Mouse (Mus musculus): ENCODE data around the gene Vps33b. TPM values are rescaled to one million over a fixed set of nuclear protein-coding genes. Genes with fewer than 3 reads are reported as not detected.

Vps33b gene
- polyA plus RNA-seq, 1 experiment from 2014 or later: 14.9 TPM

Other genes with a start within 250 kb of the Vps33b start
- 21.6 and 22.2 TPM in 2 replicates for gene Zfp710, start 244.8 kb upstream of the Vps33b start, polyA plus RNA-seq (2016; fragmentation: Nextera tagmentation; extraction: Ambion mirVana)
- 495 and 498 TPM in 2 replicates for gene Idh2, start 154.3 kb upstream of the Vps33b start, polyA plus RNA-seq (2016; fragmentation: Nextera tagmentation; extraction: Ambion mirVana)
- gene Sema4b, start 82.8 kb upstream of the Vps33b start, polyA plus RNA-seq (2016; fragmentation: Nextera tagmentation; extraction: Ambion mirVana): 14.6 and 14.9 TPM in 2 replicates
- gene Cib1, start 36.8 kb upstream of the Vps33b start, polyA plus RNA-seq (2016; fragmentation: Nextera tagmentation; extraction: Ambion mirVana): 54.2 and 56.0 TPM in 2 replicates
- 3.7 and 4.0 TPM in 2 replicates for gene Gdpgp1, start 36.8 kb upstream of the Vps33b start, polyA plus RNA-seq (2016; fragmentation: Nextera tagmentation; extraction: Ambion mirVana)
- 0.59 and 1.2 TPM in 2 replicates for gene Ttll13, start 23.3 kb upstream of the Vps33b start, polyA plus RNA-seq (2016; fragmentation: Nextera tagmentation; extraction: Ambion mirVana)
- gene Ngrn, start 8.4 kb upstream of the Vps33b start, polyA plus RNA-seq (2016; fragmentation: Nextera tagmentation; extraction: Ambion mirVana): 56.2 and 59.6 TPM in 2 replicates
- gene Prc1, start 24.8 kb downstream of the Vps33b start, polyA plus RNA-seq (2016; fragmentation: Nextera tagmentation; extraction: Ambion mirVana): 133 and 136 TPM in 2 replicates
- gene Rccd1, start 54.8 kb downstream of the Vps33b start, polyA plus RNA-seq (2016; fragmentation: Nextera tagmentation; extraction: Ambion mirVana): 14.3 and 15.9 TPM in 2 replicates
- gene Unc45a, start 71.4 kb downstream of the Vps33b start, polyA plus RNA-seq (2016; fragmentation: Nextera tagmentation; extraction: Ambion mirVana): 60.3 and 61.0 TPM in 2 replicates
- gene Hddc3, start 73.5 kb downstream of the Vps33b start, polyA plus RNA-seq (2016; fragmentation: Nextera tagmentation; extraction: Ambion mirVana): 23.2 and 27.4 TPM in 2 replicates
- gene Man2a2, start 101.7 kb downstream of the Vps33b start, polyA plus RNA-seq (2016; fragmentation: Nextera tagmentation; extraction: Ambion mirVana): 31.0 and 31.6 TPM in 2 replicates
- gene Fes, start 118.3 kb downstream of the Vps33b start, polyA plus RNA-seq (2016; fragmentation: Nextera tagmentation; extraction: Ambion mirVana): 11.0 and 12.2 TPM in 2 replicates
- 9.7 and 10.7 TPM in 2 replicates for gene Furin, start 135.8 kb downstream of the Vps33b start, polyA plus RNA-seq (2016; fragmentation: Nextera tagmentation; extraction: Ambion mirVana)